Mouse (Mus musculus): ENCODE measurements around the gene Tmem47.

GRCm38 (mm10) chrX:81070804-81071461 lies 435 bp downstream of the Tmem47 start:
- TF ChIP-seq EP300 (IDR thresholded peaks at IDR 0.05; ENCODE audit: low read depth) = no peak
- no peak for TF ChIP-seq CTCF (IDR thresholded peaks at IDR 0.05; ENCODE audit: low read depth)

Measured in liver, postnatal 0 days (tissue).